Mouse (Mus musculus) heart, adult 2 months (tissue): ENCODE measurements around the gene Alkbh3.

Experiments
- CTCF ChIP-seq: fragments of 200-600 bp; IDR thresholded peaks from 2 replicates; pipeline ENCODE4 v1.8.1; 2022; ENCODE audit warnings: antibody characterized with exemption, mild to moderate bottlenecking, moderate library complexity
- EP300 ChIP-seq: fragments of 200-500 bp; IDR thresholded peaks from 2 replicates; pipeline ENCODE4 v1.6.1; 2011; ENCODE audit warnings: low read depth, low read length, control low read depth; ENCODE audit not compliant: insufficient read depth
- POLR2A ChIP-seq: fragments of 200-500 bp; IDR thresholded peaks from 2 replicates; pipeline ENCODE4 v1.6.1; 2011; ENCODE audit warnings: mild to moderate bottlenecking, low read depth, low read length, control low read depth; ENCODE audit not compliant: insufficient read depth

DNA sequence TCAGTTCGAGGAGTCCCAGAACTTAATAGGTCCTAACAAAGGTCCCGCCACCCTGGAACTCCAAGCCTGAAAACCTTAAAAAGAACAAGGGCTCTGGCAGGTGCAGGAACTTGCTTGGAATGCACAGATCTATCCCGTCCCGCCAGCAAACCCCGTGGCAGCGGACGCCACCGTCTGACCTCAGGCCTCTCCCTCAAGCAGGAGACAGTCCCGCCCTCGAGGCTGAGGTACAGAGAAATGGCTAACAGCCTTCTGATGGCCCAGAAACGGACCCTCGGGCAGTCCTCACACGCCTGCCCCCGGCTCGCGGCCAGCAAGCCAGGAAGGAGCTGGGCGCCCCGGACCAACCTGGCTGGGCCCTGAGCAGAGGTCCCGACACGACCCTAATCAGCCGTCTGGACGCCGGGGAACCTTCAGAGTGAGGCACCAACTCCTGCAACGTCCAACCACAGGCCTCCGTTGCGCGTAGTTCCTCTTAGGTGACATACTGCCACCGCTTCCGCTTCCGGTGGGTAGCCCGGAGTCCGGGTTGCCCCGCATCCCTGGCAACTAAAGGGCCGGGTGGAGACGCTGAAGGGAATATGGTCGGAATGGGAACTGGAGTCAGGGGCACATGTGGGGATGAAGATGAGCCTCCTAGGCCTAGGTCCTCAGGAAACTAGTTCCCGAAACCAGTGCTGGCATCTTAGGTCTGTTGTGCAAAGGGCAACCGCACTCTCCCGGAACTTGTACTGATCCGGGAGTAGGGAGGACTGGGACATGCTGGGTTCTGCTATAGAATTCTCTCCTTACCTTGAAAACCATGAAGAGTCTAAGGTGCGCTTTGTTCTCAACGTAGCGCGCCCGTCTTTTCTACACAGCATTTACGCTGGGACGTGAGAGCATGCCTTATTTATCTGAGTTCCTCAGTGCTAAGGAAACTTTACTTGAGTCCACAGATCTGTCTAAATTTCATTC lies at the start of gene Alkbh3:
- TF ChIP-seq POLR2A (peak; percentile 70), CTCF (no peak), EP300 (0 out of 2 replicates have a peak, but pooled peaks have one; percentile 20)
